Mouse (Mus musculus) heart, adult 2 months (tissue): ENCODE results near the gene Pick1.

Experiments
- CTCF ChIP-seq: fragments of 200-600 bp; IDR thresholded peaks from 2 replicates; pipeline ENCODE4 v1.8.1; 2022; ENCODE audit warnings: antibody characterized with exemption, mild to moderate bottlenecking, moderate library complexity
- POLR2A ChIP-seq: fragments of 200-500 bp; IDR thresholded peaks from 2 replicates; pipeline ENCODE4 v1.6.1; 2011; ENCODE audit warnings: mild to moderate bottlenecking, low read depth, low read length, control low read depth; ENCODE audit not compliant: insufficient read depth

DNA sequence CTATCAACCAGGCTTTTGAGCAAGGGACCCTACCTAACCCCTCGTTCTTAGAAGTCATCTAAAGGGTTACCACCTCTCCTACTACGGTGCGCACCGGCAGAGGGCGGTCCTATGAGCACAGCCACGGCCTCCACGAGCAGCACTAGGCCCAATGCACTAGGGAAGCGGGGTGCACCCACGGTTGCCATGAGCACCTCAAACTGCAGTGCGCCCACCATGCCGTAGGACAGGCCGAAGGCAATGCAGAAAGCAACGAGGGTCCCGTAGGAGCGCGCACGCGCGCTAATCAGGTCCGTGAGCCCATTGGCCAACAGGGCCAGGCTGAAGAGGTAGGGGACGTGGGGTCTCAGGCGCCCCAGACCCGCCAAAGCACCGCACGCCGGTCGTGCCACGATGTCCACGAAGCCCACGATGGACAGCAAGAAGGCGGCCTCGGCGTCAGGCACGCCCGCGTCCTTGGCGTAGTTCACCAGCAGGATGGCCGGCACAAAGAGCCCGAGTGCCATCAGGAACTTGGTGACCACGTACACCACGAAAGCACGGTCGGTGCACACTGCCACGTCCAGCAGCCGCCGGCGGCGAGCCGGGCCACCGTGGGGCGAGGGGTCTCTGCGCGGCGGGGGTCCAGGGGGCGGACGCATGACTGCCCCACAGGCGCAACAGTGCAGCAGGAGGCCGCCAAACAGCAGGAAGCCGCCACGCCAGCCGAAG lies 23.0 kb downstream of the Pick1 start:
- TF ChIP-seq CTCF: peak; percentile 44
- TF ChIP-seq POLR2A: no peak
